Mouse (Mus musculus): Measurements from ENCODE around the gene Btbd35f13. TPM values are rescaled to one million over a fixed set of nuclear protein-coding genes. Genes with fewer than 3 reads are reported as not detected.
"Not testable (repeated sequence)": the region's sequence is repeated elsewhere in the genome, so short reads cannot be mapped to it uniquely, and the experiment has no call there.

The Btbd35f13 gene
- not detected for polyA plus RNA-seq (2012; fragmentation: generic; extraction: Trizol)
- long read RNA-seq, experiment 1: 0 reads
- long read RNA-seq, experiment 2: 0 reads

- H3K79me3 ChIP-seq (ENCODE audit: low read depth); H3K79me2 ChIP-seq (ENCODE audit: control insufficient read depth, insufficient read depth); H3K27me3 ChIP-seq (ENCODE audit: control insufficient read depth, insufficient read depth, insufficient read length); H3K36me3 ChIP-seq (ENCODE audit: control insufficient read depth, insufficient read depth); H3ac ChIP-seq (ENCODE audit: control insufficient read depth, insufficient read length, low read depth); H3K4me3 ChIP-seq (ENCODE audit: insufficient read depth, poor library complexity, severe bottlenecking): not testable (repeated sequence)
Observed at GRCm38 (mm10) chrX:33656872-33657271, at the start of gene Btbd35f13. Gene Btbd35f13 (plus strand): TSS chrX:33657172.

DNA sequence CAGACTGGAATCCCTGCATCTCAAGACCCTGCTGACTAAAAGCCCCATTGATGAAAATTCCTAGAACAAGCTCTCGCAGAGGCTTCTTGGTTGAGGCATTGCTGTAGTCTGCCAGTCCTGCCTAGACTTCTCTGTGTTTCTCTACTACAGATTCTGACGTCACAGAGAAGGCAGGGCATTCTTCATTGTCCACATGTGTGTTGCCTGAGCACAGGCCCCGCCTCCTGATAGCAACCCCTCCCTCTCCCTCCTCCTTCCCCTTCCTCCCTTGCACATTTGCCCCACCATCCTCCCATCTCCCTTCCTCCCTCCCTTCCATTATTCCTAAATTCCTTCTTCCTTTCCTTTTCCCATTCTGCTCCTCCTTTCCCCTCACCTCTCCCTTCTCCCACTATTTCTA lies 45.3 kb downstream of the Btbd35f13 start, which contains the start of gene Btbd35f14:
Btbd35f14 (minus strand) TSS at position 101 of the 400 bp plus-strand sequence.
- not testable (repeated sequence) for H3K4me3 ChIP-seq (ENCODE audit: insufficient read depth, poor library complexity, severe bottlenecking); H3K79me3 ChIP-seq (ENCODE audit: low read depth); H3K36me3 ChIP-seq (ENCODE audit: control insufficient read depth, insufficient read depth); H3K79me2 ChIP-seq (ENCODE audit: control insufficient read depth, insufficient read depth); H3K27me3 ChIP-seq (ENCODE audit: control insufficient read depth, insufficient read depth, insufficient read length); H3ac ChIP-seq (ENCODE audit: control insufficient read depth, insufficient read length, low read depth)

Other genes starting within 250 kb of the Btbd35f13 start
- gene Btbd35f15, start 79.9 kb upstream of the Btbd35f13 start, polyA plus RNA-seq (2012; fragmentation: generic; extraction: Trizol): not detected
- not detected for gene Btbd35f14, start 45.2 kb downstream of the Btbd35f13 start, polyA plus RNA-seq (2012; fragmentation: generic; extraction: Trizol)